Mouse (Mus musculus) MEL (cell line): Measurements from ENCODE around the gene Enkur. TPM values are rescaled to one million over a fixed set of nuclear protein-coding genes. Genes with fewer than 3 reads are reported as not detected.

Experiments used
- DNase-seq: peaks from one replicate; pipeline ENCODE4 v3.0.0; 2011; ENCODE audit warnings: low read depth, low spot score
- H3K27ac ChIP-seq: 2 replicates; pipeline ENCODE4 v1.5.1; 2012; ENCODE audit warnings: low read depth, mild to moderate bottlenecking, control low read depth, low read length, moderate library complexity; ENCODE audit not compliant: control insufficient read depth
- H3K27me3 ChIP-seq, 2 experiments: fragments of 150-350 bp in 1 of 2; sonication (generic) in 1 of 2; 2 replicates each; pipeline ENCODE4 v1.6.1; 2012; ENCODE audit warnings: low read length in 2 of 2, mild to moderate bottlenecking in 2 of 2, improper control_type of control experiment in 1 of 2, moderate library complexity in 1 of 2; ENCODE audit not compliant: insufficient read depth in 2 of 2, control insufficient read depth in 1 of 2
- H3K36me3 ChIP-seq, 2 experiments: 2 replicates each; pipeline ENCODE4 v1.6.1; 2012 to 2014; ENCODE audit warnings: low read length in 2 of 2, improper control_type of control experiment in 1 of 2, inconsistent platforms in 1 of 2, mild to moderate bottlenecking in 1 of 2; ENCODE audit not compliant: insufficient read depth in 2 of 2, control insufficient read depth in 1 of 2
- H3K4me1 ChIP-seq, 2 experiments: fragments of 150-350 bp in 1 of 2; sonication (generic) in 1 of 2; 2 replicates each; pipeline ENCODE4 v1.6.1; 2012; ENCODE audit warnings: low read length in 2 of 2, improper control_type of control experiment in 1 of 2, mild to moderate bottlenecking in 1 of 2; ENCODE audit not compliant: insufficient read depth in 2 of 2, control insufficient read depth in 1 of 2
- H3K4me3 ChIP-seq, 2 experiments: fragments of 150-350 bp in 1 of 2; sonication (generic) in 1 of 2; 2 replicates each; pipeline ENCODE4 v1.5.1; 2012; ENCODE audit warnings: low read depth in 2 of 2, low read length in 2 of 2, mild to moderate bottlenecking in 2 of 2, moderate library complexity in 2 of 2, control low read depth in 1 of 2, improper control_type of control experiment in 1 of 2; ENCODE audit not compliant: control insufficient read depth in 1 of 2, insufficient read depth in 1 of 2
- H3K79me2 ChIP-seq: 2 replicates; pipeline ENCODE4 v1.6.1; 2012; ENCODE audit warnings: mild to moderate bottlenecking, low read length, moderate library complexity; ENCODE audit not compliant: control insufficient read depth, poor library complexity, insufficient read depth
- H3K9ac ChIP-seq: 2 replicates; pipeline ENCODE4 v1.6.1; 2012; ENCODE audit warnings: low read depth, mild to moderate bottlenecking, control low read depth, low read length, moderate library complexity; ENCODE audit not compliant: control insufficient read depth, poor library complexity, severe bottlenecking
- H3K9me3 ChIP-seq: fragments of 150-350 bp; sonication (generic); replicated peaks from 2 replicates; pipeline ENCODE4 v1.6.1; 2012; ENCODE audit warnings: mild to moderate bottlenecking, low read length, improper control_type of control experiment, moderate library complexity; ENCODE audit not compliant: insufficient read depth
- BHLHE40 ChIP-seq: IDR thresholded peaks from 2 replicates; pipeline ENCODE4 v1.6.1; 2012; ENCODE audit warnings: low read depth, mild to moderate bottlenecking, inconsistent platforms, low read length, improper control_type of control experiment, borderline replicate concordance
- CHD1 ChIP-seq: IDR thresholded peaks from 2 replicates; pipeline ENCODE4 v1.6.1; 2012; ENCODE audit warnings: low read depth, mild to moderate bottlenecking, inconsistent platforms, low read length, improper control_type of control experiment
- CHD2 ChIP-seq: IDR thresholded peaks from 2 replicates; pipeline ENCODE4 v1.6.1; 2011; ENCODE audit warnings: low read length, improper control_type of control experiment
- GABPA ChIP-seq: IDR thresholded peaks from 2 replicates; pipeline ENCODE4 v1.6.1; 2012; ENCODE audit warnings: low read depth, mild to moderate bottlenecking, inconsistent platforms, low read length, improper control_type of control experiment, moderate library complexity
- GATA1 ChIP-seq: IDR thresholded peaks from 2 replicates; pipeline ENCODE4 v1.6.1; 2011; ENCODE audit warnings: low read depth, low read length, improper control_type of control experiment
- HCFC1 ChIP-seq: IDR thresholded peaks from 2 replicates; pipeline ENCODE4 v1.6.1; 2012; ENCODE audit warnings: low read depth, mild to moderate bottlenecking, inconsistent platforms, low read length, improper control_type of control experiment, moderate library complexity
- MAFK ChIP-seq: IDR thresholded peaks from 2 replicates; pipeline ENCODE4 v1.6.1; 2011; ENCODE audit warnings: low read depth, mild to moderate bottlenecking, low read length, improper control_type of control experiment, borderline replicate concordance
- MAZ ChIP-seq: IDR thresholded peaks from 2 replicates; pipeline ENCODE4 v1.6.1; 2012; ENCODE audit warnings: low read depth, mild to moderate bottlenecking, inconsistent platforms, low read length, improper control_type of control experiment
- NRF1 ChIP-seq: IDR thresholded peaks from 2 replicates; pipeline ENCODE4 v1.6.1; 2014; ENCODE audit warnings: low read depth, mild to moderate bottlenecking, inconsistent platforms, low read length, improper control_type of control experiment, moderate library complexity; ENCODE audit not compliant: poor library complexity, insufficient read depth, severe bottlenecking
- RCOR1 ChIP-seq: IDR thresholded peaks from 2 replicates; pipeline ENCODE4 v1.6.1; 2012; ENCODE audit warnings: low read depth, mild to moderate bottlenecking, inconsistent platforms, low read length, improper control_type of control experiment
- TBP ChIP-seq: IDR thresholded peaks from 2 replicates; pipeline ENCODE4 v1.8.0; 2011; ENCODE audit warnings: low read depth, low read length, improper control_type of control experiment
- TCF12 ChIP-seq: IDR thresholded peaks from 2 replicates; pipeline ENCODE4 v1.6.1; 2014; ENCODE audit warnings: low read depth, mild to moderate bottlenecking, inconsistent platforms, low read length, improper control_type of control experiment, moderate library complexity
- ZC3H11A ChIP-seq: IDR thresholded peaks from 2 replicates; pipeline ENCODE4 v1.6.1; 2012; ENCODE audit warnings: low read depth, mild to moderate bottlenecking, inconsistent platforms, low read length, improper control_type of control experiment
- ZMIZ1 ChIP-seq: IDR thresholded peaks from 2 replicates; pipeline ENCODE4 v1.6.1; 2012; ENCODE audit warnings: low read depth, mild to moderate bottlenecking, inconsistent platforms, low read length, improper control_type of control experiment, moderate library complexity
- ZNF384 ChIP-seq: IDR thresholded peaks from 2 replicates; pipeline ENCODE4 v1.6.1; 2012; ENCODE audit warnings: low read depth, mild to moderate bottlenecking, inconsistent platforms, low read length, improper control_type of control experiment
- polyA plus RNA-seq, 2 experiments: library from polyadenylated mRNA; stranded (reverse) in 1 of 2; unstranded in 1 of 2; fragments of >175 nt in 1 of 2; fragments of >200 nt in 1 of 2; gene quantifications; 2 replicates each; pipeline versions ENCODE4 v1.2.1 to v1.2.4; 2012; ENCODE audit warnings: low replicate concordance in 2 of 2, low read depth in 1 of 2; ENCODE audit not compliant: insufficient read length in 2 of 2, insufficient read depth in 1 of 2, missing spikeins in 1 of 2
- total RNA-seq: library from RNA; depleted of rRNA; stranded (reverse); fragments of 300-350 nt; gene quantifications from 2 replicates; pipeline ENCODE4 v1.2.3, GENCODE M21; 2012

Gene Enkur
- total and polyA plus RNA-seq, 3 experiments: not detected

DNA sequence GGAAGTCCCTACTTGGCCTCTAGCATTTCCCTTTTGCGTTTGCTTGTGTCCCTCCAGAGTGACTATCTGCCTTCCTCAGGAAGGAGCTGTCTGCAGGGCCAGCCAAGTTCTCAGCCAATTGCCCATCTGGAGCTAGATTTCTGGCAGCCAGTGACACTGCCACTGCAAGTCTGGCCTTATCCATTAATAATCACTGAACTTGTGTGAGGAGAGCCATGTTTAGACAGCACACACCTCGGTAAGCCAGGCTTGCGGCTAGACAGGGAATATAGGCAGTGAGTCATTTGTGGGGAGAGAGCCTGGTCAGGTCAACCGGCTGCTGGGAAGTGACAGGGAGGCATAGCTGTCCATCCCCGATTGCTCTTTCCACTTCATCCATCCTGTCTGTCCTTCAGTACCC, 31.7 kb upstream of the Enkur start:
- H3K4me1 ChIP-seq: no peaks in the 10 kb centered on the region
- no peak for DNase-seq

DNA sequence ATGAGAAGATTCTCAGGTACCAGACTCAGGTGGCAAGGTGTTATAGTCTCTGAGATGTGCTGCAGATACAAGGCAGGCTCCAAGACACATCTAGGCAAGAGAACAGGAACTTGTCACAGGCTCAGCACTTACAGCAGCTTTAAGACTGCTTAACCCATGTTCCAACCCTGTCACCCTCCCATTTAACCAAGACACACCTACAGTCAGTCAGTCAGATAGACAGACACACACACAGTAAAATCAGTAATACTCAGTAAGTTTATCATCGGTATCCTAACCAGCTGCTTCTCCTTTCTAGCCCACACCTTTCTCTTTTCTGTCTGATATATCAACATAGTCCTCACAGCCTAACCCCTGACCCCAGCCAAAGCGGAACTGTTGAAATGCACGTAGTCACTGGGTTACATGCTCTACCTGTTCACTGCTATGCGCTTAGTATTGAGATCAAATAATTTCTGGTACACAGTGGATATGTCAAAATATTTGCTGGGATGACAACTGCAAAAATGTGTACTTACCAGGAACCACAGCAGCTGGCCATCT, 30.8 kb upstream of the Enkur start:
- DNase-seq: no peak
- no peaks in the 10 kb centered on the region for H3K79me2 ChIP-seq
- H3K4me3 ChIP-seq: no peak overlapping the region
- no peaks in the 10 kb centered on the region for H3K4me1 ChIP-seq
- H3K36me3 ChIP-seq: no peaks in the 10 kb centered on the region
- no peaks in the 10 kb centered on the region for H3K9me3 ChIP-seq
- TF ChIP-seq RCOR1 (no peak), MAZ (no peak), CHD1 (no peak), GATA1 (no peak), ZC3H11A (no peak), ZMIZ1 (no peak), ZNF384 (no peak), GABPA (no peak), MAFK (no peak), NRF1 (no peak), TCF12 (no peak), CHD2 (no peak), HCFC1 (no peak)
- no peaks in the 10 kb centered on the region for H3K27me3 ChIP-seq
- no peak overlapping the region for H3K27ac ChIP-seq
- H3K9ac ChIP-seq: no peak overlapping the region

More for the DNA sequence above, 31.7 kb upstream of the Enkur start:
- no peak overlapping the region for H3K9ac ChIP-seq
- TF ChIP-seq TBP: no peak
- TF ChIP-seq BHLHE40: no peak
- TF ChIP-seq, all 39 proteins: peak for 0
- Histone ChIP-seq H3K36me3 (no peaks in the 10 kb centered on the region), H3K27ac (no peak overlapping the region), H3K27me3 (no peaks in the 10 kb centered on the region), H3K4me3 (no peak overlapping the region), H3K79me2 (no peaks in the 10 kb centered on the region), H3K9me3 (no peaks in the 10 kb centered on the region)
